Mouse (Mus musculus) urinary bladder, postnatal 14 days (tissue): ENCODE data around the gene 4930519G04Rik.
A peak's percentile ranks its signal among the peaks of the same experiment; 100 is the strongest.
"Not testable (repeated sequence)": the region's sequence is repeated elsewhere in the genome, so short reads cannot be mapped to it uniquely, and the experiment has no call there.

Experiments
- DNase-seq: peaks from one replicate; pipeline ENCODE4 v3.0.0; 2021; ENCODE audit warnings: low spot score

The 4930519G04Rik gene

DNA sequence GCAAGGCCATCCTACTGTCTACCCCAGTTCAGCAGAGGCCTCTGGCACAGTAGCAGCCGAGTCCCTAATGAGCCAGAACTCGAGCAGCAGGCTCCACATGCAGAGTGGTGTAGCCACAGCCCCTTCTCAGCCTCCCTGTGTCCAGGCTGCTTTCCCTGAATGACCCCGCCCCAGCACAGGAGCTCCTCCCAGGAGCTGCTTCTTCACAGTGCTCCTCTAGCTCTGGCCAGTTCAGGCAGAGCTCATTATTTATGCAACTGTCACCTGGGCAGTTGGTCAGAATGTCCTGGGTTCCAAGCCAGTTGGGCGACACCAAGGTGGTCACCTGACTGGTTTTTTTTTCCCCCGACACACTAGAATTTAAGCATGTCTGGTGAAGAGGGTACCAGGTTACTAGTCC, at the start of gene 4930519G04Rik:
Gene 4930519G04Rik (plus strand): TSS at position 301 of the 400 bp plus-strand sequence.
- DNase-seq: not testable (repeated sequence)

DNA sequence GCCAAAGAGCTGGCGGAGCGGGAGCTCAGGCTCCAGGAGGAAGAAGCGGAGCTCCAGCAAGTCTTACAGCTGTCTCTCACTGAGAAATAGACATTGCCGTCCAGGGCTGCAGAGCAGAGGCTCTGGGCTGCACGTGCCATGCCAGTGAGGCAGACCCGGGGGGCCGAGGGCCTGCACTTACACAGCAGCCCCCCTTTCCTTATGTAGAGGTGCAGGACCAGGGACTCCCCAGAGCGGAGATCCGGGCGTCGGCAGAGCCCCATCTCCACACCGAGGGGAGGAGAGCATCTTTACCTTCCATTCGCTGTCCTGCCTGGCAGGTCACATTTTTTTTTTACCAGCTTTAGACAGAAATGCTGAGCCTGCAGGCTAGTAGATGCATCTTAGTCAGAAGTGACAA, 49.1 kb upstream of the 4930519G04Rik start:
- no peak for DNase-seq

DNA sequence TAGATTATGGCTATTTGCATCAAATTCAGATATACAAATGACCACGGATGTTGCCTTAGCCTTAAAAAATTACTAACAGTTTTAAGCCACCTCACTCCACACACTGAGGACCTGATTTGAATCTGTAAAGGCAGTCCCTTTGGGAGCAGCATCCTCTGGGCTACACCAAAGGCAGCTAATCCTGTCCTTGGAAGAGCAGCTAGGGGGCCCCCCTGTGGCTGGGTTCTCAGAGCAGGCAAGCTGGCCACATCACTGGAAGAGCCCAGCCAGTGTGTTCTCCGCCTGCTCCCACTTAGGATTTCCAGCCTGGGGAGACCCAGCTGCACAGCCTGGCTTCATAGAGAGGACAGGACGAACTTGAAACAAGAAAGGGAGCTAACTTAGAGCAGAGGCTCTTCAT, 48.5 kb upstream of the 4930519G04Rik start:
- DNase-seq: no peak

DNA sequence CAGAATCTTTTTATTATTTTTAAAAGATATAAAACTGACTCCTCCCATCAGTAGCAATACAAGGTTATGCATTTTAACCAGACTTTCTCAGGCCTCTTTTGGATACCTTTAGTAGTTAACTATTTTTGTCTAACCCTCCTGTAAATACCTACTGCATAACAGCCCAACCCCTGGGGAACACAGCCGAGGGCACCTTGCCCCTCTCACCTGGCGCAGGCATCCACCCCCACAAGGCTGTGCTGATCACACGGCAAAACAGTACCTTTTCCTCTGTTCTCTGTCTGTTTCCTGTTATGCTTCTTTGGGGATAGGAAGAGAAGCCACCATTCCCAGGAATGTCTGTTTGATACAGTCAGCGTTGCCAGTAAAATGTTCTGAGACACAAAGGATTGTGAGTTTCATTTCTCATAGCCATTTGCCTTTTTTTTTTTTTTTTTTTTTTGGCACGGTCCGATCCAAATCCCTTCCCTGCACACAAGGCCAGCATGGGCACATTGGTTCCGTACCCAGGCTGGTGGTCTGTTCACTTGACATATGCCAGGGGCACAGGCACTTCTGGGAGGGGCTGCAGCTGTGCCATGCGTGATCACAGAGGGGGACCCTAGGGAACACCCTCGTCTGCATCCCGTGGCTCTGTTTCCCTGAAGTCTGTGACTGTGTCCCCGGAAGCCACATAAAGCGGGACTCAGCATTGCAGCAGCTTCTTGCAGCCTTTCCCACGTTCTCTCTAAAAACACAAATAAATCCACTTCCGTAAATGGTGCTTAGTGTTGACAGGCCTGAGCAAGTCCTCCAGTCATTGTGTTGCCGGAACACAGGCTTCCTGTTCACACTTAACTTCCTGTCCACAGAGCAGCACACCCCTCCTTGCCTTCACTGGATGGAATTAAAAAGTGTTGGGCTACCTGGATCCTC, 47.8 kb upstream of the 4930519G04Rik start:
- DNase-seq: no peak

DNA sequence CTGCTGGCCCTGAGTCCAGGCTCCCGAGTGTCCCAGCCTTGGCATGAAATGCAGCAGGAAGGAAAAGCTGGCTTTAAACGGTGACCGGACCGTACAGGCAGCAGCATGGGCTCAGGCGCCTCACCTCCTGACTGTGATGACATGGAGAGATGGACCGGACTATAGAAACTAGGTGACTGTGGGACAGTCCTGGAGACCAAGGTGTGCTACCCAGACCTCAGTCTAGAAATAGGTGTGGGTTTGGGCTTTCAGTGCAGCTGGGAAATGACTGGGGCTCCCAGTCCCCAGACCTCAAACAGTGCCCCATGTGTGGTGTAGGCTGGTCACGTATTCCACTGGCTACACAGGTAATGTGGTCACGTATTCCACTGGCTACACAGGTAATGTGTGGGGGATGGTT, 46.8 kb upstream of the 4930519G04Rik start:
- DNase-seq: no peak

DNA sequence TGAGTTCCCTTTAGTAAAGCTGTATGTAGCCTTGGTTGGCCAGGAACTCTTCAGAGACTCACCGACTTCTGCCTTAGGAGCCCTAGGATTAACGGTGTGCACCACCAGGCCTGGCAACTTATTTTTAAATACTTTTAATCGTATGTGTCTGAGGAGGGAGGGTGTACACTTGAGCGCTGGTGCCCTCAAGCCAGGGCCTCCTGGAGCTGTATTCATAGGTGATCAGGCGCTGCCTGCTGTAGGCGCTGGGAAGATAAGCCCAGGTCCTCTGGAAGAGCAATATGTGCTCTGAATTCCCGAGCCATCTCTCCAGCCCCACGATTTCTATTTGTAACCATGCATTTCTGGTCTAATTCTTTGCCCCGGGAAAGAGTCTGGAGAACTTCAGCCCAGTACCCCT, 46.4 kb upstream of the 4930519G04Rik start:
- no peak for DNase-seq

DNA sequence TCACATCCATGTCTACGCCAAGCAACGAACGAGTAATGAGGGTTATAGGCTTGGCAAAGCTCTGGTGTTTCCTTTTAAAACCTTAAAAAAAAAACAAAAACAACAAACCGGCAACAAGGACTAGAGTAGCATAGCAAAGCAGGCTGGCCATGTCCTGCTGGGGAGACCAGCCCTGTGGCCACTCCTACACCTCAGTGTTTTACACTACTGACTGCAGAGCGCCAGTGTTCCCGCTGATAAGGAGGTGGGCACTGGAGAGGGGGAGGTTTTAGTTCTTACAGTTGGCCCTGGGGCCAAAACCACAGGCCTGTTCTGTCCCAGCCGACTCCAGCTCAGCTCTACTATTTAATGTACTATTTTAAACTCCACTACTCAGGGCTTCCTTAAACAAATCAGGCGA, 46.0 kb upstream of the 4930519G04Rik start:
- no peak for DNase-seq

DNA sequence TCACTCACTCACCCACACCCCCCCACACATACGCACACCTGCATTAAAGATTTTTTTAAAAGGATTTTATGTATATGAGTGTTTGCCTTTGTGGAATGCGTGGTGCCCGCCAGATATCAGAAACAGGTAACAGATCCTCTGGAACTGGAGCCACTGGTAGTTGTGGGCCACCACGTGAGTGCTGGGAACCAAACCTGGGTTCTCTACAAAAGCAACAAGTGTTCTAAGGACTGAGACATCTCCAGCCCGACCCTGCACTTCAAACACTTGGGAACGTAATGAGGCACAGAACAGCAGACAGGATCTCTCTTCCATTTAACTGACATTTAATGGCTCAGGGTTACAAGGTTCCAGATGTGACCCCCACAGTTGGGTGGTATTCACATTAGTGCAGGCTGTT, 45.6 kb upstream of the 4930519G04Rik start:
- no peak for DNase-seq

DNA sequence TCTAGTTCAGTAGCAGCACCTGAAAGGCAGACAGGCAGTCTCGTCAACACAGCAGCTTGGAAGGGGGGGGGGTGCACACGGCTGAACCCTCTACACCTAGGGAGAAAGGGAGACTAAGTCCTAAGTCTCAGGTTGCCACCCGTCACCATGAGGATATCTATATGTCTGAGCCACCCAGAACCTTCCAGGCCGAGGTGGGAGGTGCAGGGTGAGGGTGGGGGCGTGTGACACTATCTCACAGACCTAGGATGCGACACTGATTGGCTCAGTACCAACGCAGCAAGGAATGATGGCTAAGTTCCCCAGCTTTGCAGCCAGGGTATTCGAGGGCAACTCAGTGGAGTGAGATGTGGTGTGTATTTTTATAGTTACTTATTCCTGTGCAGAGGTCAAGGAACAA, 45.1 kb upstream of the 4930519G04Rik start:
- no peak for DNase-seq

DNA sequence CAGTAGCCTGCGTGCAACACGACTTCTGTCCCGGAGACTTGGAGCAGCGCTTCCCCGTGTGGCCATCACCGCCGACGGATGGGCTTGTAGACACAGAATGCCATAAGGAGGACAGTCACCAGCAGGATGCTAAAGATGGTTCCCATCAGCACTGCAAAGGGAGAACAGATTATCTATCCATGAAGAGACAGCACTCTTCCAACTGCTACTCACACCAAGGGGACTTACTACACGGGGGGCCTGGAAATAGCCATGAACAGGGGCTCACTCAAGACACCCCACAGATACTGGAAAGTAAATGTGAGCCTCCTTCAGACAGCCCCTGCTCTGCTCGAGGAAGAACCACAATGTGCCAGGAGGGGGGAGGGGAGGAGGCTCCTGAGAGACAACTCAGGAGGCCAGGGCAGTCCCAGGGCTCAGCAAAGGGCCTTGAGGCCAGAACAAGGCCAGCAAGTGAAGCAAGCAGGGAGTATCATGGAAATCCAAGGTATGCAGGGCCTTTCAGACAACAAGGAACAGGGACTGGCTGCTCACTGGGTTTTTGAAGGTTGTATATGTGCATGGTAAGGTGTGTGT, 44.2 kb upstream of the 4930519G04Rik start:
- no peak for DNase-seq

DNA sequence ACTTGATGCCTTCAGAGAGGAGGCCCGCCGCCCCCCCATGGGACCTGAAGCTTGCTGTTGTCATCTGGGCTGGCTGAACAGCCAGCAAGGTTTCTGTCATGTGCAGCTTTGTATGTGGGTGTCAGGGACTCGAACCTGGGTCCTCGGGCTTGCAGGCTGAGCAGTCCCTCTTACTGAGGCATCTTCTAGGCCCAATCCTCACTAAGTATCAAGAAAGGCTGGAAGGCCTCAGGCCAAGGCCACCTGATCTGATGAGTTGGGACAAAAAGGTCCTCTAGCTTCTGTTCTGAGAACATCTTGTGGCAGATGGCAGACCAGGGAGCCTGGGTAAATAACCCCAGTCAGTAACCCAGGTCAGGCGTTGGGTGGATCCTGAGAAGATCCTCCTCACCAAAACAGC, 43.6 kb upstream of the 4930519G04Rik start:
- DNase-seq: no peak

DNA sequence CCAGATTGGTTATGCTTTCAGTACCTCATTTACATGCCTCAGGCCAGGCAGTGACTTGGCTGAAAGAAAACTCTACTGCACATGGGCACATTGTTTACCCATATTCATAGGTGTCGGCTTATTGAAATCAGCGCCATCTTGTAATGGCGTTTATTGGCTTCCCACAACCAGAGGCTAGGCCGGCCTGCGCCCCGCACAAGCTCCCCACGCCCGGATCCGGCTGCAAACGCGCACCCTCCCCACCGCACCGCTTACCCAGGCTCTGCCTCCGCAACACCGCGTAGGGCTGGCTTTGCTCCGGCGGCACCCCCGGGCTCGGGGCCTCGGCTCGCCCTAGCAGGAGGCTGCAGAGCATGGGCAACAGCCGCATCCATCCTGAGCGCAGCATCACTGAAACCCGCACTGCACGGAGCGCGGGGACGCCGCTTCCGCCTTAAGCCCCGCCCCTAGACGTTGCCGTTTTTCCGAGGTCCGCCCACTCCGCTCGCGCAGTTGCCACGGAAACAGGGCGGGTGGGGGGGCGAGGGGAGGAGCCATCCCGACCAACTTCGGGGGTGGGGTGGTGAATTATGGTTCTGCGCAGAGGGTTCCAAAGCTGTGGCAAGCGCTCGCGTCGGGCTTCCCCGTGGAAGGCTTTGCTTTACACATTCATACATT, 39.8 kb upstream of the 4930519G04Rik start:
- peak; percentile 88 for DNase-seq

DNA sequence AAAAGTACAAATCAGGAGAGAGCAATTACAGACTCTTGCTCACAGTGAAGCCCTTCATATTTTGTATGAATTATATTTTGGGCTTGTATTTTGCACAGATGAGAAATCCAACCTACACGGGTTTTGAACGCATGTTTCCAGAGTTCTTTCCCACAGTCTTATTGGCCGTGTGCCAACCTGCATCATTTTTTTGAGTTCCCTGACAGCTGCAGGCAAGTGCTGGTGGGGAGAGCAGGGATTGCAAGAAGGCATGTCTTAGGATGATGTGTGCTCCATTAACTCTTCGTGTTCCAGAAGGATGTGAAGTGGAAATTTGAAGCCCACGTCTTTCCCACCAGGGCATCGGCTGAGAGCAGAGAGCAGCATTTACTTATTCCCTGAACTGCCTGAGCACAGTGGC, 36.9 kb upstream of the 4930519G04Rik start:
- DNase-seq: no peak

DNA sequence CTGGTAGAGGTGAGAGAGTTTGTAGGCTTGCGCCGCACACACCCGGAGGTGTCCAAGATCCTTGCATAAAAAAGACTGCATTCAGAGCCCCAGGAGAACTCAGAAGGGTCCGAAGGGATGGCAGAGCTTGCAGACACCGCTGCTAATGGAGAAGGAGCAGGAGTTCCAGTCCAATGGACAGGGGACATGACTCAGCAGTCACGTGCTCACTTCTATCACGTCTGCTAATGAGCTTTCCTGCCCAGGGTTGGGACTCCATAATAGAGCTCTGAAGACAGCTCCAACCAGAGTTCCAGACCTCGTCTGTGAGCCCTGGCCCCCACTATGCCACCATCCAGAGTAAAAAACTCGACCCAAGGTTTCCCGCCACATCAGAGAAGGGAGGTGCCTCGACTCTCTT, 35.3 kb upstream of the 4930519G04Rik start:
- no peak for DNase-seq

DNA sequence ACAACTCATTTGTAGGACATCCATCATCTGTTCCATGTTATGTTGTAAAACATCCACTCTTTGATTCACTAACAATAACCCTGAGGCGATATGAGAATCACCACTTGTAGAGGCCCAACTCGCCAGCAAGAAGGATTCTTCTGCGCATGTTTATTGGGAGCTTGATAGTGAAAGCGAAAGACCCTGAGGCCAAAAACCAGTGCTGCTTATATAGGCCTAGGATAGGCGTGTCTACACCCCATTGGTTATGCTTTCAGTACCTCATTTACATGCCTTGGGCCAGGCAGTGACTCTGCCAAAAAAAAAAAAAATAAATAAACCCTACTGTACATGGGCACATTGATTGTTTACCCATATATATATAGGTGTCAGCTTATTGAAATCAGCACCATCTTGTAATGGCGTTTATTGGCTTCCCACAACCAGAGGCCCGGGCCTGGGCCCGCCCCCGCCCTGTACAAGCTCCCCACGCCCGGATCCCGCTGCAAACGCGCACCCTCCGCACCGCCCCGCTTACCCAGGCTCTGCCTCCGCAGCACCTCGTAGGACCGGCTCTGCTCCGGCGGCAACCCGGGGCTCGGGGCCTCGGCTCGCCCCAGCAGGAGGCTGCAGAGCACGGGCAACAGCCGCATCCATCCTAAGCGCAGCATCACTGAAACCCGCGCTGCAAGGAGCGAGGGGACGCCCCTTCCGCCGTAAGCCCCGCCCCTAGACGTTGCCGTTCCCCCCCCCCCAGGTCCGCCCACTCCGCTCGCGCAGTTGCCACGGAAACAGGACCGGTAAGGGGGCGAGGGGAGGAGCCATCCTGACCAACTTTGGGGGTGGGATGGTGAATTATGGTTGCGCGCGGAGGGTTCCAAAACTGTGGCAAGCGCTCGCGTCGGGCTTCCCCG, 30.4 kb upstream of the 4930519G04Rik start, which contains the start of gene 1500011B03Rik:
Gene 1500011B03Rik (minus strand): TSS at position 673 of the 893 bp plus-strand sequence.
- DNase-seq: peak; percentile 68

DNA sequence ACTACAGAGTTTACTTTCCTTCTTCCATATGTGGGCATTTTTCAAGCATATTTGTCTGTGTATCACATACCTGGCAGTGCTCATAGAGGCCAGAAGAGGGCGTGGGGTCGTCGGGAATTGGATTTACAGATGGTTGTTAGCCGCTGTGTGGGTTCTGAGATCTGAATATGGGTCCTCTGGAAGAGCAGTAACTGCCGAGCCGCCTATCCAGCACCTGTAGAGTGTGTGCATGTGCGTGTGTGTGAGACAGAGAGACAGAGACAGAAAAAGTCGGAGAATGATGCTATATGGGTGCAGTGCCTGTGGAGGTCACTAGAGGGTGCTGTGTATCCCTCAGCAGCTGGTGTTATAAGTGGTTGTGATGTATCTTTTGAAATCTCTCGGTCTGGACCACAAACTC, 29.3 kb upstream of the 4930519G04Rik start:
- peak; percentile 39 for DNase-seq

DNA sequence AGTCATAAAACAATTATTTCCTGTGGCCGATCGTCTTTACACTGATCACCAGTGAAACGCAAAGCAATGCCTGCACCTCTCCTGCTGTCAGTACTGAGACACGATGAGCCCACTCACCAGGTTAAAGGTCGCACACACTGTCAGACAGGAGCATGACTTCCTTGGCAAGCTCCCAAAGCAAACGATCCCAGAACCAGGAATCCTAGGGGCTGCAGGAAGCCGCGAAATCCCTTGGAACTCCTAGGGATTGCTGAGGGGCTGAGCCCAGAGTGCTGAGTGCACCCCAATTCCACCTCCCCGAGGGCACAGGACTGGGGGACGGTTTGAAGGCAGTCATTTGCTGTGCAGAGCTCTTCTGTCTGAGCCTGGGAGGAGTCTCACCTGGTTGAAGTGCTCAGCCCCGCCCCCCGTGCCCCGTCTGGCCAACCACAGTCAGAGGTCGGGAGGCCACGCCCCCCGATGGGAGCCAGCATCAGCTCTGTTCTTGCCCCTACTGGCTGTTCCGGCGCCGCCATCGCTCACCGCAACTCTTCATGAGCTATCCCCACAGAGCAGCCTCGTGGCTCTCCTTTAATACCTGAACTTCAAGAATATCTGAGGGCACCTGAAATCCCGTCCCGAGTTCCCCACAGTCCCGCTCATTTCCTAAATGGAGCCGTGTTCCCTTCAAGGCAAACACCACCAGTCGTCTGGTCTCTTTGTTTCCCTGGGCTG, 27.3 kb upstream of the 4930519G04Rik start:
- DNase-seq: peak; percentile 85

DNA sequence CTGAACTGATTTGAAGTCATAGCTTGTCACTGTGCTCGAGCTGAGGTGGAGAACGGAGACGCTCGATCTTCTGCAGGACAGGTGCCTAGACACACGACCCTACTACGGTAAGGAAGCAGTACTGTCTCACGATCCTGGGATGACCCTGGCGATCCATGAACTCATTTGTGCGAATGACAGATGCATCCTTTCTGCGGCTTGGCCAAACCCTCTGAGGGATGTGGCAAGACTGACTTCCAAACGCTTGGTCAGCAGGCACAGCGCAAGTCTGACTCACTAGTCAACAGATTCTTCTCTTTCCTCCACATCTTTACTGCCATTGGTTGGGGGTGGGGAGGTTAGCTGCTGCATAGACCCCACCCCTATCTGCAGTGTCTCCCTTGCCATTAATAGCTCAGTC, 26.0 kb upstream of the 4930519G04Rik start:
- DNase-seq: peak; percentile 30

DNA sequence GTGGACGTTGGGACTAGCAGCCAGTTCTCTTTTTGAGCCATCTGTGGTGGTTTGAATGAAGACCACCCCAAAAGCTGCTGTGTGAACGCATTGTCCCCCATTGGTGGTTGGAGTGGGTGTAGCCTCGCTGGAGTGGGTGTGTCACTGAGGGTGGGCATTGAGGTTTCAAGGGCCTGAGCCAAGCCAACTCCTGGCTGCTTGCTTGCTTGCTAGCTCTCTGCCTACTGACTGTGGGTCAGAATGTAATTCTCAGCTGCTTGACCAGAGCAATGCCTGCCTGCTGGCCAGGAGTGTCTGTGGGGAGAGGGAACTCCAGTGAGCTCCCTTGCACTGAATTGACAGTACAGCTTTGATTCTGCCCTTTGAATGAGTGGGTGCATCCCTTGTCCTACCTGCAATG, 23.7 kb upstream of the 4930519G04Rik start:
- DNase-seq: no peak

DNA sequence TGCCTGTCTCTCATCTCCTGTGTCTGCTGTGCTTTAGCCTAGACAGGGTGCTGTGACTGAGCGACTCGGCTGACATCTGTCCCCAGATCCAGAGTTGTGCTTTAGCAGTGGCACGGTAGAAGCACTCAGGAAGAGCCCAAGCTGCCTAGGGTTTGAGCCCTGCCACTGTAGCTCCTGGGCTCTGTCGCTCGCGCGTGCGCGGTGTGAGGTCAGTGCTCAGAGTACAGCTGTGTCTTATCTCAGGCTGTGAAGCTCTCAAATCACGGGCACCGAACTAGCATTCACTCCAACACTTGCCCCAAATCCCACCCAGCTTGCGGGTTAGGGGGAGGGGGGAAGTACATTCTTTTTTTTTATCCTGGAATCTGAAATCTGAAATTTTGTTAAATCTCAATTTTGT, 16.6 kb upstream of the 4930519G04Rik start:
- DNase-seq: no peak

DNA sequence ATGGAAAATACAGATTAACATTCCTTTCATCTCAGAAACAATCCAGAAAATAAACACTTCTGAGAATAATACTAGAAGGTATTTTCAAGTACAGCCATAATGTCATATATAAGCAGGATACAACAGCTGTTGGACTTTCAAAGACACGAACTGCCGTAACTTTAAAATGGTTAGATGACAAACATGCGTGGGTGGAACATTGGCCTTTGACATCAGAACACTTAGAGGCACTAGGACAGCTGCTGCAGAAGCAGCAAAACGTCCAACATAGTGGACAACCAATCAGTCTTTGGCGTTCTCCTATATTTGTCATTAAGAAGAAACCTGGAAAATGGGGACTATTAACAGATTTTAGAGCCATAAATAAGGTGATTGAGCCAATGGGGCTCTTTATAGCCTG, 13.0 kb upstream of the 4930519G04Rik start:
- not testable (repeated sequence) for DNase-seq
